Mouse (Mus musculus) lung, postnatal 36 days (tissue): ENCODE results near the gene Camk1d.
"Not testable (repeated sequence)": the region's sequence is repeated elsewhere in the genome, so short reads cannot be mapped to it uniquely, and the experiment has no call there.

Source experiments
- DNase-seq: peaks from one replicate; pipeline ENCODE4 v3.0.0; 2022; ENCODE audit warnings: mixed read lengths

The Camk1d gene

GRCm38 (mm10) chr2:5304451-5304850 is 409.9 kb downstream of the Camk1d start:
- no peak for DNase-seq

- DNase-seq, result no peak
Measured at GRCm38 (mm10) chr2:5301286-5301685, 413.0 kb downstream of the Camk1d start.

- peak; percentile 17 for DNase-seq
Measured at GRCm38 (mm10) chr2:5298071-5298470, 416.2 kb downstream of the Camk1d start.

GRCm38 (mm10) chr2:5296749-5297545 is 417.4 kb downstream of the Camk1d start:
- no peak for DNase-seq

GRCm38 (mm10) chr2:5295098-5295497 is 419.2 kb downstream of the Camk1d start:
- DNase-seq, result no peak

- no peak for DNase-seq
Measured at GRCm38 (mm10) chr2:5294451-5294850, 419.9 kb downstream of the Camk1d start.

- no peak for DNase-seq
Measured at GRCm38 (mm10) chr2:5288593-5288992, 425.7 kb downstream of the Camk1d start.

GRCm38 (mm10) chr2:5287044-5287380 is 427.3 kb downstream of the Camk1d start:
- no peak for DNase-seq

GRCm38 (mm10) chr2:5286189-5287043 is 427.9 kb downstream of the Camk1d start:
- DNase-seq, result peak; percentile 21

- DNase-seq, result no peak
Measured at GRCm38 (mm10) chr2:5284351-5284750, 430.0 kb downstream of the Camk1d start.

GRCm38 (mm10) chr2:5282623-5283022 is 431.7 kb downstream of the Camk1d start:
- no peak for DNase-seq

GRCm38 (mm10) chr2:5267980-5268379 is 446.3 kb downstream of the Camk1d start:
- DNase-seq, result no peak

- no peak for DNase-seq
Measured at GRCm38 (mm10) chr2:5262279-5262678, 452.0 kb downstream of the Camk1d start.

- DNase-seq, result no peak
Measured at GRCm38 (mm10) chr2:5258250-5258649, 456.1 kb downstream of the Camk1d start.

GRCm38 (mm10) chr2:5249969-5250368 is 464.3 kb downstream of the Camk1d start:
- peak; percentile 52 for DNase-seq

GRCm38 (mm10) chr2:5249199-5249598 is 465.1 kb downstream of the Camk1d start:
- DNase-seq, result not testable (repeated sequence)
